Mouse (Mus musculus): ENCODE results near the gene Rap1a. TPM values are rescaled to one million over a fixed set of nuclear protein-coding genes. Genes with fewer than 3 reads are reported as not detected.
A peak's percentile ranks its signal among the peaks of the same experiment; 100 is the strongest.

Rap1a gene
- 10 to 100 TPM; 63.7 to 64.7 TPM for total RNA-seq (2021)
- long read RNA-seq, experiment 1, transcript Rap1a-201 (8 exons, 2,407 nt) = major isoform, 10 of 14 reads
- long read RNA-seq, experiment 1, partial matches to known transcripts = 1 of 14 reads
- long read RNA-seq, experiment 1, other reads (novel, unspliced or antisense) = 3 of 14 reads
- long read RNA-seq, experiment 2, transcript Rap1a-201 (8 exons, 2,407 nt) = major isoform, 16 of 21 reads
- long read RNA-seq, experiment 2, partial matches to known transcripts = 2 of 21 reads
- long read RNA-seq, experiment 2, other reads (novel, unspliced or antisense) = 3 of 21 reads

- DNase-seq (ENCODE audit: extremely low spot score in 1 of 2, low spot score in 2 of 2) = peak; percentile 75 to 79
- TF ChIP-seq CTCF (IDR thresholded peaks at IDR 0.05) = no peak
- intact Hi-C loops (cut with DNase I) = loop anchor here (5.0 kb wide), 2 partner anchors 96 to 114 kb away; partner anchors contain the start of gene Ddx20
- peak within 1 kb of the TSS; percentile 81 for H3K4me3 ChIP-seq
- H3K27ac ChIP-seq = peak within 1 kb of the TSS; percentile 79
Observed at GRCm38 (mm10) chr3:105801191-105802166, at the start of gene Rap1a. Rap1a (minus strand) TSS chr3:105801336.

DNA sequence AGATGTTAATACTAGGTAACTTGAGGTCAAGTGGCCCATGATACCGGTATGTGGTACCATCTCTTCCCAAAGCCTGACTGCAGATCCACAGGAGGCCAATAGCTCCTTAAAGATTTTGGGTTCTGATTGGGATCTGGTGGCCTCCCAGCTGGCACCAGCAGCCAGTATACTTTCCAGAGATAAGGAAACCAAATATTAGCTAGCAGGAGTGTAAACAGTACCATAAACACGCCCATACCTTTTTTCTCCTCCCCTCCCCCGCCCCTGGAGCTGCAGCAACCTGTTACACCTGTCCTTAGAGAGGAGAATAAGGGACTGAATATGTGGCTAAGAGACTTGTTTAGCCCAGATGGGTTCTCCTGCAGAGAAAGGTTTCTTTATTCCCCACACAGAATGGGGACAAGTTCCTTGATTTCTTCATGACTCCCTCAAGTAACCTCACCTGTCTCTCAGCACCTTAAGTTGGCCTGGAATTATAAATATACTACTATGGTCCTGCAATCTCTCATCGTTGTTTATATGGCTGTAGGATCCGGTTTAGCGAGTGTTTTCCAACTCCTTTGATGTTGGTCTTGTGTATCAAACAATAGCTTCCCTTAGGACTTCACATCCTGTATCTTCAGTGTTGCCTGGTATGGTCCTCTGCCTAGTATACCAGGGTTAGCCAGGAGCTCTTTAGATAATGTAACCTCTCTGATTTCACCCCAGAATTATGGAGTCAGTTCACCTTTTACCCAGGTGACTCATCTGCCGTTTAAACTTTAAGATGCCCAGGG, 45.3 kb upstream of the Rap1a start:
- intact Hi-C loops (cut with DNase I) = no loop called here
- DNase-seq (ENCODE audit: extremely low spot score in 1 of 2, low spot score in 2 of 2) = no peak
- Histone ChIP-seq H3K4me3 (no peak overlapping the region), H3K27ac (no peak overlapping the region)
- TF ChIP-seq CTCF (IDR thresholded peaks at IDR 0.05) = no peak

DNA sequence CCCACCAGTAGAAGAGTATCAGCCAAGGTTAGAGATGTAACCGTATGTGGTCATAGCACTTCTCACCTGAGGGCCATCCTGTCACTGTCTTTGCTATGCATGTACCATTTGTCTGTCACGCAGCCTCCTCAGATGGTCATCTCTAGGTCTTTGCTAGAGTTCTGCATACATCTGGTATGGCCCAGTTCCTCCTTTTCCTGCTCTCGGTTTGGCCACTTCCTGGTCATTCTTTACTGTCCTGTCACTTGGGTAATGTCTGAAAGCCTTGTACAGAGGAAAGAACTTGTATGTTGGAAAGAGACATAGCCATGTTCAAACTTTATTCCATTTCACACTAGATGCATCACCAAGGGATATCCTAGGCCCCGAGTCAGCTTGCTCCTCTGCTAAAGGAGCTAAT, 38.7 kb upstream of the Rap1a start:
- intact Hi-C loops (cut with DNase I) = no loop called here
- Histone ChIP-seq H3K4me3 (no peak overlapping the region), H3K27ac (no peak overlapping the region)
- no peak for TF ChIP-seq CTCF (IDR thresholded peaks at IDR 0.05)
- no peak for DNase-seq (ENCODE audit: extremely low spot score in 1 of 2, low spot score in 2 of 2)

- Histone ChIP-seq H3K4me3 (no peak overlapping the region), H3K27ac (no peak overlapping the region)
- DNase-seq (ENCODE audit: extremely low spot score in 1 of 2, low spot score in 2 of 2) = no peak
- intact Hi-C loops (cut with DNase I) = no loop called here
- TF ChIP-seq CTCF (IDR thresholded peaks at IDR 0.05) = no peak
Observed at GRCm38 (mm10) chr3:105838655-105839054, 37.5 kb upstream of the Rap1a start.

DNA sequence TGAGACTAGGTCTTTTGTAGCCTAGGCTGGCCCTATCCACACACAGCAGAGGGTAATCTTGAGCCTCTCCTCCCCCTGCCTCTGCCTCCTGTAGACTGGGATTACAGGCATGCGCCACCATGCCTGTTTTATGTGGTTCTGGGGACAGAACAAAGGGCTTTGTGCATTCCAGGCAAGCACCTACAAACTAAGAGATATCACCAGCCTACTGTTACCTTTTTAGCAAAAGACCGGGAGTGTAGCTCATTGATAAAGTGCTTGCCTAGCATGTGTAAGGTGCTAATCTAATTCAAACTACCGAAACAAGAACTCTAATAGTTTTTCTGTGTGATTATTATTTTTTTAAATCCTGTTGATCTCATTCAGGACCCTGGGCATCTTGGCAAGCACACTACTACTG, 35.7 kb upstream of the Rap1a start:
- no peak for DNase-seq (ENCODE audit: extremely low spot score in 1 of 2, low spot score in 2 of 2)
- no peak for TF ChIP-seq CTCF (IDR thresholded peaks at IDR 0.05)
- no peak overlapping the region for H3K27ac ChIP-seq

DNA sequence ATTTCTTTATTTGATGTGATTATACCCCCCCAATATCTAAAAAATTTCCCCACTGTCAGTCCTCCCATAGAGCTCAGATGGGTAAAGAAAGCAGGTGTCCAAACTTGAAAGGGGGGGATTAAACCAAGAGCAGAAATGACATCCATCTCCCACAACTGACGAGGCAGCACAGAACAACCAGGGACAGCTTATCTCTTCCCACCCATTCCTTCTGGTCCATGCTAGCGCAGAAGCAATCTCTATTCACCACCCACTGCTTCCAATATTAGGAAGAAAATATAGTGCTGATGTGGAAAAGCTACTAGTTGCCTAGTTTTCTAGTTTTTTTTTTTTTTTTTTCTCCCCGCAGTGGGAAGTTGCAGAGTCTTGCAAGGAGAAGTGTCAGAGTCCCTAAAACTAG, 34.7 kb upstream of the Rap1a start:
- no peak overlapping the region for H3K4me3 ChIP-seq
- intact Hi-C loops (cut with DNase I) = no loop called here
- H3K27ac ChIP-seq = no peak overlapping the region
- TF ChIP-seq CTCF (IDR thresholded peaks at IDR 0.05) = no peak
- DNase-seq (ENCODE audit: extremely low spot score in 1 of 2, low spot score in 2 of 2) = no peak

More for the DNA sequence above, 35.7 kb upstream of the Rap1a start:
- intact Hi-C loops (cut with DNase I) = no loop called here
- no peak overlapping the region for H3K4me3 ChIP-seq

DNA sequence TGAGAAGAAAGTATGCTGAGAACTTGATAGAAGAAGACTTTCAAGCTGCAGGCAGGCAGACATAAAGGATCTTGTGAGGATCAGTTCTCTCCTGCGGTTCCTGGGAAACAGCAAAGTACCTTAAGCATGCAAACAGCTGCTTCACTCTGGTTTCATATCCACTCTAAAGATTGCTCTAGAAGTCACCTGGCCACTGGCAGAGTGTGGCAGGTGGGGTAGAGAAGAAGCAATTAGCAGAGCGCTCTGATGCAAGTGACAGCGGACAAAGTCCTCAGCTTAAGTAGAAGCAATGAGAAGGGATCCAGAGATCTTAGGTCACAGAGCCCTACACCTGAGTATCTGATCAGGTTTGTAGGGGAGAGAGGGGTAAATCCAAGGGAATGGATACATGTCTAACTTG, 30.4 kb upstream of the Rap1a start:
- no peak for TF ChIP-seq CTCF (IDR thresholded peaks at IDR 0.05)
- Histone ChIP-seq H3K4me3 (no peak overlapping the region), H3K27ac (no peak overlapping the region)
- intact Hi-C loops (cut with DNase I) = no loop called here
- DNase-seq (ENCODE audit: extremely low spot score in 1 of 2, low spot score in 2 of 2) = no peak

DNA sequence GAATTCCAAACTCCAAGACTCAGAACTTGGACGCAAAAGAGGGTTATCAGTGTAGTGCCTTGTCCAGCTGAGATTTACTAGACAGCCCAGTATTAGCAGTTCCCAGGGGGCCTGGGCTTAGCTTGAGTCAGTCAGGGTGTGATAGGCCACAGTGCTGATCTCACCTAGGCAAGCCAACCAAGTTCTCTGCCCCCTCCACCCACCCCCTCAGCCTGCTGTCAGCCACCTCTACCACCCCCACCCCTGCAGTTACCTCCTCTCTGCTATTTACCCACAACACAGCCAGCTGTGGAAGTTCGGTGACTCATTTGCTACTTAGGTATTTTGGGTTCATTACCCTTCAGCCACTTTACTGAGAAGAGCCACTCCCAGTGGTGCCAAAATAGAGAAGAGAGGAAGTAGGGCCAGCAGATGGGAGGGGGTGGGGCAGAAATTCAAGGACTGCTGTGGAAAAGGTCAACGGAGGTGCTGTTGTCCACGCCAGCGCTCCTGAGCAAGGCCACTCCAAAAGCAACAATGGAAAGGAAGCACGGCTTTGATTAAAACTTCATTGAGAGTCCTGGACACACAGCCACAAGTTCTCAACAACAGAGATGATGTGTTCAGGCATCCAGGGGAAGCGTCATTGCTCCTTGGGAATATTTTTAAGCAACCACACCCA, 24.5 kb upstream of the Rap1a start:
- DNase-seq (ENCODE audit: extremely low spot score in 1 of 2, low spot score in 2 of 2) = no peak
- H3K27ac ChIP-seq = 0 out of 2 replicates have a peak overlapping the region, but pooled peaks have one; percentile 29
- TF ChIP-seq CTCF (IDR thresholded peaks at IDR 0.05) = no peak
- intact Hi-C loops (cut with DNase I) = no loop called here
- H3K4me3 ChIP-seq = no peak overlapping the region

- no peak for DNase-seq (ENCODE audit: extremely low spot score in 1 of 2, low spot score in 2 of 2)
- no peak for TF ChIP-seq CTCF (IDR thresholded peaks at IDR 0.05)
- H3K27ac ChIP-seq = no peak overlapping the region
- H3K4me3 ChIP-seq = no peak overlapping the region
- intact Hi-C loops (cut with DNase I) = no loop called here
Observed at GRCm38 (mm10) chr3:105824704-105825103, 23.6 kb upstream of the Rap1a start.

- DNase-seq (ENCODE audit: extremely low spot score in 1 of 2, low spot score in 2 of 2) = no peak
- no peak overlapping the region for H3K27ac ChIP-seq
- intact Hi-C loops (cut with DNase I) = no loop called here
- TF ChIP-seq CTCF (IDR thresholded peaks at IDR 0.05) = no peak
- H3K4me3 ChIP-seq = no peak overlapping the region
Observed at GRCm38 (mm10) chr3:105824103-105824502, 23.0 kb upstream of the Rap1a start.

DNA sequence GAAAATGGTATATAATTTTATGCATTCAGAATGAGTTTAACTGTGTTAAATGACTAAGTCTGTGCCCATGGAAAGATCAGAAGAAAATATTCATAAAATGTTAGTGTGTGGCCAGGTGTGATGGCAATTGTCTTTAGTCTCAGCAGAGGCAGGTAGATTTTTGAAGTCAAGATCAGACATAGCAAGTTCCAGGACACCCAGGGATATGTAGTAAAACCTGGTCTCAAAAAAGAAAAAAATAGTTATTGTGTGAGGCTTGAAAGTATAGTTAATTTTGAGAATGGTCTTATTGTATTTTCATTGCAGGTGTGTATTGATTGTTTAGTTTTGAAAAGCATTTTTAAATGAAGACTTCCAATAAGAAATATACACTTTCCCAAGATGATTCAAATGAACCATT, 22.5 kb upstream of the Rap1a start:
- TF ChIP-seq CTCF (IDR thresholded peaks at IDR 0.05) = no peak
- Histone ChIP-seq H3K27ac (no peak overlapping the region), H3K4me3 (no peak overlapping the region)
- intact Hi-C loops (cut with DNase I) = no loop called here
- no peak for DNase-seq (ENCODE audit: extremely low spot score in 1 of 2, low spot score in 2 of 2)

All from left cerebral cortex, adult 2 months (tissue).